Mouse (Mus musculus) hindbrain, embryonic 15.5 days (tissue): ENCODE results near the gene Mup8. TPM values are rescaled to one million over a fixed set of nuclear protein-coding genes. Genes with fewer than 3 reads are reported as not detected.
"Not testable (repeated sequence)": the region's sequence is repeated elsewhere in the genome, so short reads cannot be mapped to it uniquely, and the experiment has no call there.

Experiments
- ATAC-seq: fragments of 200-750 bp; cut with Nextera tagmentation; 2 replicates; pipeline ENCODE4 v1.8.0; 2017; ENCODE audit warnings: low read depth, moderate number of reproducible peaks, moderate TSS enrichment; ENCODE audit not compliant: low FRiP score
- H3K27ac ChIP-seq: fragments of 300-500 bp; sonication (generic); replicated peaks from 2 replicates; pipeline ENCODE4 v1.5.1; 2015; ENCODE audit warnings: mild to moderate bottlenecking, inconsistent platforms
- H3K27me3 ChIP-seq: fragments of 300-500 bp; sonication (generic); 2 replicates; pipeline ENCODE4 v1.6.1; 2015; ENCODE audit warnings: control low read depth, inconsistent platforms
- H3K36me3 ChIP-seq: fragments of 300-500 bp; sonication (generic); 2 replicates; pipeline ENCODE4 v1.6.1; 2015; ENCODE audit warnings: control low read depth, inconsistent platforms
- H3K4me1 ChIP-seq: fragments of 300-500 bp; sonication (generic); replicated peaks from 2 replicates; pipeline ENCODE4 v1.6.1; 2015; ENCODE audit warnings: control low read depth, inconsistent platforms
- H3K4me2 ChIP-seq: fragments of 300-500 bp; sonication (generic); 2 replicates; pipeline ENCODE4 v1.6.1; 2015; ENCODE audit warnings: moderate library complexity, mild to moderate bottlenecking, inconsistent platforms
- H3K4me3 ChIP-seq: fragments of 300-500 bp; sonication (generic); 2 replicates; pipeline ENCODE4 v1.5.1; 2015; ENCODE audit warnings: mild to moderate bottlenecking, inconsistent platforms
- H3K9ac ChIP-seq: fragments of 300-500 bp; sonication (generic); 2 replicates; pipeline ENCODE4 v1.6.1; 2015; ENCODE audit warnings: inconsistent platforms
- H3K9me3 ChIP-seq: fragments of 300-500 bp; sonication (generic); 2 replicates; pipeline ENCODE4 v1.6.1; 2016; ENCODE audit warnings: control low read depth, inconsistent platforms
- WGBS: fragments of 180-500 bp; shearing (Covaris S2); methylation state at CpG from one replicate; pipeline ENCODE4 v1.1.7; 2015; 5-methylcytosine and 5-hydroxymethylcytosine counted together
- polyA plus RNA-seq: library from polyadenylated mRNA; unstranded; fragments of >200 nt; fragmentation: Nextera tagmentation; extraction: Ambion mirVana; gene quantifications from 2 replicates; pipeline ENCODE4 v1.2.1, GENCODE M21; 2015

Mup8 gene
- not detected in 2 replicates for polyA plus RNA-seq

GRCm38 (mm10) chr4:60222499-60222898 is at the start of gene Mup8:
TSS of gene Mup8 (minus strand) at chr4:60222599.
- not testable (repeated sequence) for H3K4me3 ChIP-seq, H3K9me3 ChIP-seq, H3K4me1 ChIP-seq, H3K27me3 ChIP-seq, H3K9ac ChIP-seq, H3K36me3 ChIP-seq, H3K4me2 ChIP-seq, ATAC-seq, H3K27ac ChIP-seq
- whole genome bisulfite sequencing = 84% methylated on average over 3 of the region's 3 CpGs

- H3K27ac ChIP-seq, H3K4me1 ChIP-seq, H3K27me3 ChIP-seq, ATAC-seq, H3K9me3 ChIP-seq, H3K9ac ChIP-seq, H3K36me3 ChIP-seq, H3K4me3 ChIP-seq, H3K4me2 ChIP-seq: not testable (repeated sequence)
- 61% methylated on average over 11 of the region's 11 CpGs for WGBS
These were observed 43.8 kb upstream of the Mup8 start for GRCm38 (mm10) chr4:60265977-60266770.

- H3K9me3 ChIP-seq, H3K9ac ChIP-seq, H3K4me1 ChIP-seq, ATAC-seq, H3K4me3 ChIP-seq, H3K27me3 ChIP-seq, H3K36me3 ChIP-seq, H3K4me2 ChIP-seq, H3K27ac ChIP-seq: not testable (repeated sequence)
- WGBS = 96% methylated on average over 3 of the region's 4 CpGs
These were observed 40.3 kb upstream of the Mup8 start for GRCm38 (mm10) chr4:60262706-60263105.

Other genes starting within 250 kb of the Mup8 start
- gene Mup7, start 152.1 kb downstream of the Mup8 start, polyA plus RNA-seq = not detected in 2 replicates
- gene Mup2, start 68.3 kb downstream of the Mup8 start, polyA plus RNA-seq = not detected in 2 replicates
- not detected in 2 replicates for gene Mup9, start 199.4 kb upstream of the Mup8 start, polyA plus RNA-seq